Mouse (Mus musculus) heart, adult 2 months (tissue): ENCODE results near the gene Synpo2l.

Source experiments
- CTCF ChIP-seq: fragments of 200-600 bp; IDR thresholded peaks from 2 replicates; pipeline ENCODE4 v1.8.1; 2022; ENCODE audit warnings: antibody characterized with exemption, mild to moderate bottlenecking, moderate library complexity
- EP300 ChIP-seq: fragments of 200-500 bp; IDR thresholded peaks from 2 replicates; pipeline ENCODE4 v1.6.1; 2011; ENCODE audit warnings: low read depth, low read length, control low read depth; ENCODE audit not compliant: insufficient read depth
- POLR2A ChIP-seq: fragments of 200-500 bp; IDR thresholded peaks from 2 replicates; pipeline ENCODE4 v1.6.1; 2011; ENCODE audit warnings: mild to moderate bottlenecking, low read depth, low read length, control low read depth; ENCODE audit not compliant: insufficient read depth

- TF ChIP-seq POLR2A (no peak), CTCF (no peak), EP300 (no peak)
Measured at GRCm38 (mm10) chr14:20713832-20714231, 45.7 kb upstream of the Synpo2l start.
